Mouse (Mus musculus): ENCODE results near the gene Jund.

GRCm38 (mm10) chr8:70657214-70657613, 41.5 kb upstream of the Jund start:
- TF ChIP-seq MAX (IDR thresholded peaks at IDR 0.05; ENCODE audit: low read length) (no peak), POLR2AphosphoS2 (IDR thresholded peaks at IDR 0.05; ENCODE audit: low read length) (no peak), EP300 (IDR thresholded peaks at IDR 0.05; ENCODE audit: low read depth in 1 of 2, low read length in 2 of 2) (no peak), POLR2A (IDR thresholded peaks at IDR 0.05; ENCODE audit: control insufficient read depth in 1 of 2, insufficient read depth in 1 of 2, low read depth in 1 of 2, low read length in 2 of 2, poor library complexity in 1 of 2) (no peak)

Measured in MEL (cell line).